Mouse (Mus musculus) midbrain, embryonic 10.5 days (tissue): Measurements from ENCODE around the gene Zfc3h1. TPM values are rescaled to one million over a fixed set of nuclear protein-coding genes. Genes with fewer than 3 reads are reported as not detected.
A peak's percentile ranks its signal among the peaks of the same experiment; 100 is the strongest.

Experiments
- DNase-seq: peaks from one replicate; pipeline ENCODE4 v3.0.0-alpha.2; 2017; ENCODE audit warnings: low spot score
- H3K27ac ChIP-seq: fragments of 300-500 bp; sonication (generic); replicated peaks from 2 replicates; pipeline ENCODE4 v1.5.1; 2016; ENCODE audit warnings: mild to moderate bottlenecking
- H3K27me3 ChIP-seq: fragments of 300-500 bp; sonication (generic); 2 replicates; pipeline ENCODE4 v1.6.1; 2016; ENCODE audit warnings: low read depth, mild to moderate bottlenecking; ENCODE audit not compliant: poor library complexity, severe bottlenecking
- H3K36me3 ChIP-seq: fragments of 300-500 bp; sonication (generic); 2 replicates; pipeline ENCODE4 v1.6.1; 2016; ENCODE audit warnings: mild to moderate bottlenecking, moderate library complexity
- H3K4me1 ChIP-seq: fragments of 300-500 bp; sonication (generic); 2 replicates; pipeline ENCODE4 v1.6.1; 2016
- H3K4me3 ChIP-seq: fragments of 300-500 bp; sonication (generic); 2 replicates; pipeline ENCODE4 v1.5.1; 2016; ENCODE audit warnings: mild to moderate bottlenecking, moderate library complexity
- H3K9me3 ChIP-seq: fragments of 300-500 bp; sonication (generic); replicated peaks from 2 replicates; pipeline ENCODE4 v1.6.1; 2016; ENCODE audit warnings: mild to moderate bottlenecking
- WGBS: fragments of 180-500 bp; shearing (Covaris S2); methylation state at CpG from one replicate; pipeline ENCODE4 v1.1.7; 2016; 5-methylcytosine and 5-hydroxymethylcytosine counted together
- polyA plus RNA-seq: library from polyadenylated mRNA; unstranded; fragments of >200 nt; fragmentation: Nextera tagmentation; extraction: Ambion mirVana; gene quantifications from 2 replicates; pipeline ENCODE4 v1.2.1, GENCODE M21; 2016

The Zfc3h1 gene
- polyA plus RNA-seq, 1 experiment from 2014 or later = 15.6 TPM

- H3K27me3 ChIP-seq = peaks cover 16% of the 10 kb centered on the region
- H3K4me3 ChIP-seq = no peak overlapping the region
- no peaks in the 10 kb centered on the region for H3K9me3 ChIP-seq
- 0 out of 2 replicates have a peak, but pooled peaks cover 7% of the 10 kb centered on the region for H3K36me3 ChIP-seq
- no peak for DNase-seq
- no peak overlapping the region for H3K27ac ChIP-seq
- H3K4me1 ChIP-seq = peaks cover 14% of the 10 kb centered on the region
- WGBS = 45% methylated on average over 7 of the region's 7 CpGs
These were observed 83.9 kb downstream of the Zfc3h1 start for GRCm38 (mm10) chr10:115468632-115469031.

DNA sequence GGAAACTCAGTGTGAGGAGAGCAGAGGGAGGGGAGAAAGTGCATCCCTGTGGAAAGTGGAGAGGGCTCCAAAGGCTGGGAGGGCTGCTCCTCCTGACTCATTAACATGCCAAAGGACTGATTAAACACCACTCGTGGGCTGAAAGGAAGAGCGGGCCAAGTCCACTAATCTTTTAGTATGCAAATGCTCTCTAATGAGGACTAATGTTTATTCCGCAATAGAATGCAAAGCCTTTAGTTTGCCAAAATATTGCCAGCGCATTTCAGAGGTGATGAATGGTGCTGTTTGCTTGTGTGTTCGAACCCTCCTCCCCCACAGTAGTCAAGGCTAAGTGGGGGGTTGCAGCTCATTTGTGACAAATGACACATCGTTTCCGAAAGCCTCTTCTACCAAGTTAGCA lies 84.3 kb downstream of the Zfc3h1 start:
- Histone ChIP-seq H3K27ac (no peak overlapping the region), H3K4me3 (no peak overlapping the region), H3K9me3 (no peaks in the 10 kb centered on the region), H3K27me3 (peaks cover 19% of the 10 kb centered on the region), H3K36me3 (0 out of 2 replicates have a peak, but pooled peaks cover 4% of the 10 kb centered on the region), H3K4me1 (peaks cover 18% of the 10 kb centered on the region)
- DNase-seq = no peak
- WGBS = 19% methylated on average over 7 of the region's 7 CpGs

GRCm38 (mm10) chr10:115470621-115471334 lies 86.0 kb downstream of the Zfc3h1 start:
- Histone ChIP-seq H3K9me3 (no peaks in the 10 kb centered on the region), H3K36me3 (no peaks in the 10 kb centered on the region), H3K27ac (no peak overlapping the region), H3K27me3 (peaks cover 19% of the 10 kb centered on the region), H3K4me3 (peak overlapping the region; percentile 44), H3K4me1 (peaks cover 34% of the 10 kb centered on the region)
- WGBS = 46% methylated on average over 17 of the region's 17 CpGs
- no peak for DNase-seq

DNA sequence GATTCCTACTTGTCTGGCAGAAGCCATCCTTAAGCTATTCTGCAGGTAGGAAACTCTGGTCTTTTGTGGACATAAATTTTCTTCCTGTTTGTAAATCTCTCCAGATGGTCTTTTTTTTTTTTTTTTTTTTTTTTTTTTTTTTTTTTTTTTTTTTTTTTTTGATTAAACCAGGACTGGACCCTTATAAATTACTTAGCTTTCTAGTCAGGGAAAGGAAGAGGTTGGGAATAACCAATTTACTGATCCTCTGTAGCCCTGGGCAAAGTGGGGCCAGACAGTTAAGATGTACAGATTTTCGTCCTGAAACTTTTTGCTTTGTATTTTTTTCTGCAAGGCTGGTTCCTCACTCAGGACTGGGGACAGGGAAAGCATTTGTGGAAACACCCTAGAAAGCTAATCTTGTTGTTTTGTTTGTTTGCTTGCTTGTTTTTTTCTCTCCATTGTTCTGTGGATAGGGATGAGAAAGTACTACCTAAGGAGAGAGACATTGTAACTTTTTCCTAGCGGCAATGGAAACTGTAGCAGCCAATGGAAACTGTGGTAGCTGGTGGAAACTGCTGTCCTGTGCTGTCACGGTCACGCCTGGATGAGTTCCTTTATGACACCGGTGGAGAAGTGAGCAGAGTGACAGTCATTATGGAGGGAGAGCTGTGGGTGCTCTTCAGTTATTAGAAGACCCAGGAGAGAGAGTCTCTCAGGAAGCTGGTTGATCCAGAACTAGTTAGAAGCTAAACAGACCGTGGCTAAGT lies 88.6 kb downstream of the Zfc3h1 start:
- WGBS = 74% methylated on average over 6 of the region's 6 CpGs
- no peak overlapping the region for H3K4me3 ChIP-seq
- H3K9me3 ChIP-seq = no peaks in the 10 kb centered on the region
- H3K27ac ChIP-seq = no peak overlapping the region
- H3K36me3 ChIP-seq = no peaks in the 10 kb centered on the region
- DNase-seq = no peak
- peaks cover 38% of the 10 kb centered on the region for H3K4me1 ChIP-seq
- H3K27me3 ChIP-seq = peaks cover 28% of the 10 kb centered on the region

GRCm38 (mm10) chr10:115475000-115475550 lies 90.3 kb downstream of the Zfc3h1 start:
- Histone ChIP-seq H3K4me1 (peaks cover 47% of the 10 kb centered on the region), H3K27ac (peak overlapping the region; percentile 75), H3K4me3 (no peak overlapping the region), H3K36me3 (no peaks in the 10 kb centered on the region), H3K9me3 (no peaks in the 10 kb centered on the region), H3K27me3 (peaks cover 34% of the 10 kb centered on the region)
- 48% methylated on average over 7 of the region's 7 CpGs for WGBS
- no peak for DNase-seq

- DNase-seq = no peak
- Histone ChIP-seq H3K36me3 (no peaks in the 10 kb centered on the region), H3K9me3 (no peaks in the 10 kb centered on the region), H3K27ac (no peak overlapping the region), H3K4me1 (peaks cover 48% of the 10 kb centered on the region), H3K4me3 (no peak overlapping the region), H3K27me3 (peaks cover 31% of the 10 kb centered on the region)
- WGBS = 95% methylated on average over 9 of the region's 9 CpGs
These were observed 91.7 kb downstream of the Zfc3h1 start for GRCm38 (mm10) chr10:115476506-115476905.

DNA sequence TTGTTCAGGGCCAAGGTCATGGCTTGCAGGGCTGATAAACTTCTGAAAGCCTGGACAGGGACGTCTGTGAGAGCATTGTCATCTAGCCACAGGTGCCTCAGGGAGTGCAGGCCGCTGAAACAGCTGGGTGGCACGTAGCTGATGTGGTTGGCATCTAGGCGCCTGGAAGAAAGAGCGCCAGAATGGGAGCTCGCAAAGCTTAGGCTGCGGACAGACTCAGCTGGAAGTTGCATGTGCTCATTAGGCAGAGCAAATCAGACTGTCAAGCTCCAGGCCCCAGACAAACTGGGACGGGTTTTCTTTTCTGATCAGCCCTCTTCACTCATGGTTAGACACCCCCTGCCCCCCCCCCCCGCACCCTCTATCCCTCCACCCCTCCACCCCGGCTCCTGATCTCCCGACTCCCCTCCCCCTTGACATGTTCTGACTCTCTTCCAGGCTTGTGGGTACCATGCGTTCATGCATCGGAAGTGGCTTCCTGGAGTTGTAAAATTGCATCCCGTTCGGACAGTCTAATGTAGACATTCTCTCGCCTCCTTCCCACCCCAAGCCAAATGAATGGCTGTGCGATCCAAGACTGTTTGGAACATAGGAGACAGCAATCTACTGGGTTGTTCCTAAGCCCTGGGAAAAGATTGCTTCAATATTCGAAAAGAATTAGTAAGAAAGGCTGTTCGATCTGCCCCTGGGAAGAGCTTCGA lies 93.8 kb downstream of the Zfc3h1 start:
- peak overlapping the region; percentile 76 for H3K27ac ChIP-seq
- H3K4me1 ChIP-seq = peaks cover 43% of the 10 kb centered on the region

More for the DNA sequence above, 93.8 kb downstream of the Zfc3h1 start:
- Histone ChIP-seq H3K27me3 (peaks cover 20% of the 10 kb centered on the region), H3K36me3 (no peaks in the 10 kb centered on the region), H3K4me3 (peak overlapping the region; percentile 35), H3K9me3 (no peaks in the 10 kb centered on the region)
- DNase-seq = peak; percentile 45
- 19% methylated on average over 20 of the region's 20 CpGs for WGBS

Other genes with a start within 250 kb of the Zfc3h1 start
- gene Tph2, start 199.9 kb upstream of the Zfc3h1 start, polyA plus RNA-seq = 0.07 and 0.16 TPM in 2 replicates
- 49.0 and 56.9 TPM in 2 replicates for gene Tbc1d15, start 133.5 kb upstream of the Zfc3h1 start, polyA plus RNA-seq
- gene Rab21, start 69.4 kb upstream of the Zfc3h1 start, polyA plus RNA-seq = 3.1 and 3.3 TPM in 2 replicates
- 30.4 and 35.2 TPM in 2 replicates for gene Tmem19, start 22.5 kb upstream of the Zfc3h1 start, polyA plus RNA-seq
- gene Thap2, start 516 bp upstream of the Zfc3h1 start, polyA plus RNA-seq = 25.0 and 27.3 TPM in 2 replicates
- gene A930009A15Rik, start 185.0 kb downstream of the Zfc3h1 start, polyA plus RNA-seq = 0.31 and 1.1 TPM in 2 replicates
- 7.2 and 9.1 TPM in 2 replicates for gene Lgr5, start 202.8 kb downstream of the Zfc3h1 start, polyA plus RNA-seq